Mouse (Mus musculus): ENCODE data around the gene Neurl4.
"Not testable (repeated sequence)": the region's sequence is repeated elsewhere in the genome, so short reads cannot be mapped to it uniquely, and the experiment has no call there.

Neurl4 gene

DNA sequence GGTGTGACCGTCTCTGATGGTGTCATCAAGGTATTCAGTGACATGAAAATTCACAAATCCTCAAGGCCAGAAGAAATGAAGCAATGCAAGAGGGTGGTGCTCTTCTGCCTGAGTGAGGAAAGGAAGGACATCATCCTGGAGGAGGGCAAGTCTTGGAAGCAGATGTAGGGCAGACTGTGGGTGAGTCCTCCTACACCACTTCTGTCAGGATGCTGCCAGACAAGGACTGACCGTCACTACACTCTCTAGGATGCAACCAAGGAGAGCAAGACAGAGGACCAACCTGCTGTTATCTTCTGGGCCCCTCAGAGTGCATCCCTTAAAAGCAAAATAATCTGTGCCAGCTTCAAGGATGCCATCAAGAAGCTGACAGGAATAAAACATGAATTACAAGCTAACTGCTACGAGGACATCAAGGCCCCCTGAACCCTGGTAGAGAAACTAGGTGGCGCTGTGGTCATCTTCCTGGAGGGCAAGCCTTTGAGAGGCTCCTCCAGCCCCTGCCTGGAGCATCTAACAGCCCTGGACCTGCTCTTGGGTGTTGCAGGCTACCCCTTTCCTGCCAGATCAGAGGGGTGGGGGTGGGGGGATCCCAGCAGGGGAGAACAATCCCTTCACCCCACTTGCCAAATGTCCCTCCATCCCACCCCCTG is 50.1 kb downstream of the Neurl4 start:
- DNase-seq (ENCODE audit: extremely low read depth, low read depth, low spot score): no peak

DNA sequence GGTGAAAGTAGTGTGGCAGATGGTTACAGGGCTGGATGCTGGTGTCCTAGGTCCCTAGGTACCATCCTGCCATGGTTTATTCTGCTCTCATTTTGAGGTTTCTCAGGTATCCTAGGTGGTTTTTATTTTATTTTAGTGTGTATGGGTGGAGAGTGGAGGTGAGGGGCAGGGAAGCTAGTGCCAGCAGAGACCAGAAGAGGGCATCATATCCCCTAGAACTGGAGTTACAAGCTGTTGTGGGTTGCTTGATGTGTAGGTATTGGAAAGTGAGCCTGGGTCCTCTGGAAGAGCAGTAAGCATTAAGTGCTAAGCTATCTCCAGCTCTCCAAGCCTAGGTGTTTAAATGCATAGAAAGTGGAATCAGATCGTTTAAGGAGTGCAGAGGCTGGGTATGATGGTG is 51.4 kb downstream of the Neurl4 start:
- DNase-seq (ENCODE audit: extremely low read depth, low read depth, low spot score): no peak

DNA sequence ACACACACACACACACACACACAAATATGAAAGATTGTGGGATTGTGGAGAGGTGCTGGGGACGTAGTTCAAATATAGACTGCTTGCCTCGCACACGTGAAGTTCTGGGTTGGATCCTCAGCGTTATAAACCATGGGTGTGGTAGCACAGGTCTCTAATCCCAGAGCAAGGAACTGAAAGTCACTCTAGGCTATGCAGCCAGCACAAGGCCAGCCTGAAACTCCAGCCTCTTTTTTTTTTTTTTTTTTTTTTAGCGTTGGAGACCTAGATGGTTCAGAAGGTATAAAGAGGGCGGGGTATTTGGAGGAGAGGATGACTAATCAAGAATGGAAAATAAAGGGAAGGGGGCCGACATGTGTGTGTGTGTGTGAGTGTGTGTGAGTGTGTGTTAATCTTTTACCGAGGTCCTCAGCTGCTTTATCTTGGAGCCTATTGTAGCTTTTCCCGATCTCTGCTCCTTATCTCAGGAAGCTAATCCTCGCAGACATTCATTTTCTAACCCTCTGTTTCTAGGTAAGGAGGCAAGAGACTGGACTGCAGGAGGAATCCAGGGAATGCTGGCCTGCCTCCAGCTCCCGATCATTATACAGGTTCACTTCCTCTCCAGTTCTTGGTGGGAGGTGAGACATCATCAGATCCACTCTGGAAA is 52.5 kb downstream of the Neurl4 start:
- DNase-seq (ENCODE audit: extremely low read depth, low read depth, low spot score): no peak

DNA sequence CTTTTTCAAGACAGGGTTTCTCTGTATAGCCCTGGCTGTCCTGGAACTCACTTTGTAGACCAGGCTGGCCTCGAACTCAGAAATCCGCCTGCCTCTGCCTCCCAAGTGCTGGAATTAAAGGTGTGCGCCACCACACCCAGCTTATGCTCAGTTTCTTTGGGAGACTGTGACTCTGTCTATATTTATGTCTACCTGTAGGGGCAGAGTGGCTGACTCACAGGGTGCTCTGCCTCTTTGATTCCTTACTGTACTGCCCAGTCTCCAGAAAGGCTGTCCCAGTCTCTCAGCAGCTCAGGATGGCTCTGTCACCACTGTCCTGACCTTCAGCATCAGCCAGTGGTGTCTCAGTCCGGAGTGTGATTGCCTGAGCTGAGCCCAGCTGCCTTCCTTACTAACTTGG is 54.7 kb downstream of the Neurl4 start:
- not testable (repeated sequence) for DNase-seq (ENCODE audit: extremely low read depth, low read depth, low spot score)

DNA sequence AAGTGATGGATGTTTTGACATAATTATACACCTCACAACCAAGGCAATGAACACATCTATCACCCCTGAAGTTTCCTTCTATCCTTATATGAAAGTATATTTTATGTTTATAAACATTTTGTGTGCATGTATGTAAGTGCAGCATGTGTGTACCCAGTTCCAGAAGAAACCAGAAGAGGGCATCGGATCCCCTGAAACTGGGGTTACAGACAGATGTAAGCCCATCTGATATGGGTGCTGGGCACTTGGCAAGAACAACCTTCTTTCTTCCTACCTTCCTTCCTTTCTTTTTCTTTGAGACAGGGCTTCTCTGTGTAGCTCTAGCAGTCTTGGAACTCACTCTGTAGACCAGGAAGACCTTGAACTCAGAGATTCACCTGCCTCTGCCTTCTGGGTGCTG is 55.3 kb downstream of the Neurl4 start:
- no peak for DNase-seq (ENCODE audit: extremely low read depth, low read depth, low spot score)

DNA sequence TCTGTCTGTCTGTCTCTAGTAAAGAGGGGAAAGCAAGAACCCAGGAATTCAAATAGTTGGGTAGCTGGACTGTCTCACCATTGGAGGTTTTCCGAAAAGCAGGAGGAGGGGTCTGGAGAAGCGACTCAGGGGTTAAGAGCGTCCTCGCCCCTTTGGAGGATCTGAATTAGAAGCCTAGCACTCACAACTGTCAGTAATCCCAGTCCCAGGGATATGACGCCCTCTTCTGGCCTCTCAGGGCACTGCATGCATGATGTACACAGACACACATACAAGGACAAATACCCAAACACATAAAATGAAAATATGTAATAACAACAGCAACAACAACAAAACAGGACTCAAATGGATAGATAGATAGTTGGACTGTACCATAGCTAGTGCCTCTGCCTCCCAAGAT is 59.7 kb downstream of the Neurl4 start:
- no peak for DNase-seq (ENCODE audit: extremely low read depth, low read depth, low spot score)

DNA sequence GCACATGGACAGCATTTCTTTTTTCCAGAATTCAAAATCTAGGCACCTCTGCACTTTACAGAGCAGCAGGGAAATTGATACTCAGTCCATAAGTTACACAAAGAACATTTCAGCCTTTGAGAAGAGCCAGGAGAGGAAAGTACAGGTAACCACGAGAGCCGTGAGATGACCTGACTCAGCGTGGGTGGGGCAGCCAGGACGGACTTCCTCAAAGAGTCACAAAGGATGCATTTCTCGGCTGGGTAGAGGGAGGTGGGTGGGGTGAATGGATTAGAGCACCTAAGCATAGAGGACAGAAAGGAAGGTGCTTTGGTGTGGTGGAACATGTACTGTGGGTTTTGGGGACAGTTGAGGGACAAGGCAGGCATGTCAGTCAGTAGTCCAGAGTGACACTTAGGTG is 61.0 kb downstream of the Neurl4 start:
- DNase-seq (ENCODE audit: extremely low read depth, low read depth, low spot score): no peak

All from fat pad, adult 2 months (tissue).